Mouse (Mus musculus): ENCODE results near the gene Coro1c. TPM values are rescaled to one million over a fixed set of nuclear protein-coding genes. Genes with fewer than 3 reads are reported as not detected.

Coro1c gene
- total RNA-seq, 2 experiments from 2014 or later, result 88.6 to 88.7 TPM

DNA sequence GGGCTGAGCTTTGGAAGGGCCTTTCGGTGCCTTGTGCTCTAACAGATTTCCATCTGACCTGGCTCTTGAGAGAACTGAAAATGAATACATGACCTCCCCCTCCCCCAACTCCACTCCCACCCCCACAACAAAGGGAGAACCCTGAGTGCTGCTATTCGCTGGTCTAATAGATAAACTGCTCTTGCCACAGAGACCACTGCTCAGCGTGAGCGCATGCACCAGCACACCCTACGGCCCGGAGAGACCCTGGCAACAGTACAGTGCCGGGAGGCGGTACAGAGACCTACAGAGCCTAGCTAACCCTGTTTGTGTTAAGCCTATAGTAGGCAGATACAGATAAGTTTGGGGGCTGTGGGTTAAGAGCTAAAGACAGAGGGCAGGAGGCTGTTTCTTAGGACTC is 22.9 kb downstream of the Coro1c start:
- DNase-seq (ENCODE audit: low spot score in 2 of 2), result no peak

DNA sequence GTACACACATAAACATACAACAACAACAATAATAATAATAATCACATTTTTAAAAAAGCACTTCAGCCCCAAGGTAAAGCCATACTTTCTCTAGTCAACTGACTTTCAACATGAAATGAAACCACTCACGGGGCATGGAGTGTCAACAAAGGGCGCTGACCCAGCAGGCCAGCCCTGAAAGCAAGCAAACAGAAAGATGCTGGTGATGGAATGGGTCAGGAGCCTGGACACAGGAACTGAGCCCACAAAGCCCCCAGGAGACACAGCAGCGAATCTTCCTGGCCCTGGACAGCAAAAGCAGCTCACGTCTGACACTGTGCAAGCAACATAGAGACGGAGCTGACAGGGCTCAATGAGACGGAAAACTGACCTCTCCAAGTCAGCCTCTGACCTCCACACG is 23.8 kb downstream of the Coro1c start:
- DNase-seq (ENCODE audit: low spot score in 2 of 2), result no peak

DNA sequence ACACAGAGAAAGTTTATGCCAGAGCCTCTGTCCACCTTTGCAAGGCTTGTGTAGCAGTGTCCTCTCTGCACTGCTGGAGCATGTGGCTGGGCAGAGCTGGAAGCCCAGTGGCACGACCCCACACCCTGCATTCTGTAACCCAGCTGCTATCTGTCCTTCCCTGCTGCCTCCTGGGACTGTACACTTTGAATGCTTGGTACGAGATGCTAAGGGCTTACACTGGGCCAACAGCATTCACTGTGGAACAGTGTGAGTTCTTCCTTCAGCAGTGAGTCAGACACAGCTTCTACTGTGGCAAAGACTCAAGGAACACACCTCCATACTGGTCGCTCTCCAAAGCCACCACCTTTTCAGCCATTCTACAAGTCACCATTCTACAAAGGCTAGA is 25.2 kb downstream of the Coro1c start:
- DNase-seq (ENCODE audit: low spot score in 2 of 2), result no peak

DNA sequence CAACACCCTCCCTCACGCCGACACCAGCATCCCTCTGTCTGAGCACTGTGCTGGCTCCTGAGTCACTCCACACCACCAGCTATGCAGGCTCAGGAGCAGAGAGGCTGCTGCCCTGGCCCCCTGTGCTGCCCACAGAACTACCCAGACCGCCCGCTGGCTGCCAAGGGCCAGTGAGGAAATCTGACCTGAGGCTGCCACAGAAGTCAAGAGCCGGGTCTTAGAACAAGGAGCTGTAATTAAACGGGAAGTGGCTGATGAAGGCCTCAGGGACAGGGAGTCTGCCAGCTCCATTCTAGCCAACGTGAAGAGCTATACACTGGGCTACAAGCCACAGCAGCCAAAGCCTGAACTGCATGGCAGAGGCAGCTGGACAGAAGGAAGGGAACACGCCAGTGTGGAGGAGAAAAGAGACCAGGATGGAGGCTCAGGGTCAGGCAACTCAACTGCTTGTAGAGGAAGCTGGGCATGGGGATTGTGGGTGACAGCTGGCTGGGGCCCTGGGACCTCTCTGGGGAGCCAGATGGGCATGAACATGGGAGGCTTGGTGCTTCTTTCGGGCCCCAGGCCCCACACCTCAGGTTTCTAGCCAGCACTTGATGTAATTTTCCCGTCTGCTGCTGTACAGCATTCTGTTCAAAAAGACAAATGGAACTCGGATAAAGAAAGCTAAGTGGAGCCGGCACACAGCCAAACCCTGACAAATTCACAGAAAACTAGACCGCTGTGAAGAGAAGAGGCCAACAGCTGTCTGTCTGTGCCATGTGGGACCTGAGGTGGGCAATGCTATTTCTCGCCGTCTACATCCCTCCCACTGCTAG is 25.8 kb downstream of the Coro1c start:
- DNase-seq (ENCODE audit: low spot score in 2 of 2), result peak; percentile 44 to 60

DNA sequence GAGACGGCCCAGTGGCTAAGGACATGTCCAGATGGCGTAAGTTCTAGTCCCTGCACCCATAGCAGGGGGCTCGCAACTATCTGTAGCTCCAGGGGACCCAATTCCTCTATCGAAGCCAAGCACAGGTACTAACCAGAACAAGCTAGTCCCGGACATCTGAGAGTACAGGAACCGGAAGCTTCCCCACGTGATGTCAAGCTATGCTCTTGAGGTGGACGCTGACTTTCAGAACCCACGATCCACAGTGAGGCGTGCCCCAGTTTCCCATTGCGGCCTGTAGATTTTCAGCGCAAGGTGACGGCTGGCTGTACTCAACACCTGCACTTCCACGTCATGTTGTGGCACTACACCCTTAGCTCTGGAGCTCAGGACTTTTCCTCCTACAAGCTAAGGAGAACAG is 27.4 kb downstream of the Coro1c start:
- no peak for DNase-seq (ENCODE audit: low spot score in 2 of 2)

DNA sequence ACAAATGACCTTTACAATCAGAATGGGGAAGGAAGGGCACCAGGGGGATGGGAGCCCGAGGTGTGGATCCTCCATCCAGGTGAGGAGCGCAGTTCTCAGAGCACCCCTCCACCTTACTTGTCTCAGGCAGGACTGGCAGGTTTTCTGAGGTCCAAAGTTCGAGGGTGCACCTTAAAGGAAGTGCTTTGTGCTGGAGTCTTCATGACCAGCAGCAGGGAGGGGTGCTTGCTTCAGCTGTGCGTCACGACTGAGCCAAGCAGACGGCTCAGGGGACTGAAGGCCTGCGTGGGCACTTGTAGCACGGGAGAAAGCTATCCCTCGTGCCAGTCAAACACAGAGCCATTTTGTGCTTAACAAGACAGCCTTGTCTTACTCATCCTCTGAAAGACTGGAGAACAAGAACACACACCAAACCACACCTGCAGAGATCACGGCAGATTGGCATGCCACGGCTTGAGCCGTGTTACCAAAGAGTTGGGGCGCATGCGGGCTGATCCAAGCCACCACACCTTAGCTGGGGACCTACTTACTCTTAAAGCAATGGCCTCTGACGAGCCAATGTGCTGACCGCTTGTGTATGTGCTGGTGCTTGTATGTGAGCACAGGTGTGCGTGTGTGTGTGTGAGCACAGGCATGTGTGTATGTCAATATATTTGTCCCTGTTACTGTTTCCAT is 29.5 kb downstream of the Coro1c start:
- DNase-seq (ENCODE audit: low spot score in 2 of 2), result no peak

DNA sequence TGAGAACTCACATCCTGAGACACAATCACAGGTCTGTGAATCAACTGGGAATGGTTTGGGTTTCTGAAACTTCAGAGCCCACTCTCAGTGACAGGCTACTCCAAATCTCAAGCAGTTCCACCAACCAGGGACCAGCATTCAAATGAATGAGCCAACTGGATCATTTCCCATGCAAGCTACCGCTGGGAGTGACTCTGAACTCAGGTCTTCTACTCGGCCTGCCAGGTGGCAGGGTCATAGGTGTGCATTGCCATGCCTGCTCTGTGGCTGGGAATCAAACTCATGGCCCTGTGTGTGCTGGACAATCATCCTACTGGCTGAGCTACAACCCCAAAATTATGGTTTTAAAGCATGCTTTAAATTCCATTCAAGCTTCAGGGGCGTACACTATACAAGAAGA is 31.0 kb downstream of the Coro1c start:
- DNase-seq (ENCODE audit: low spot score in 2 of 2), result no peak

DNA sequence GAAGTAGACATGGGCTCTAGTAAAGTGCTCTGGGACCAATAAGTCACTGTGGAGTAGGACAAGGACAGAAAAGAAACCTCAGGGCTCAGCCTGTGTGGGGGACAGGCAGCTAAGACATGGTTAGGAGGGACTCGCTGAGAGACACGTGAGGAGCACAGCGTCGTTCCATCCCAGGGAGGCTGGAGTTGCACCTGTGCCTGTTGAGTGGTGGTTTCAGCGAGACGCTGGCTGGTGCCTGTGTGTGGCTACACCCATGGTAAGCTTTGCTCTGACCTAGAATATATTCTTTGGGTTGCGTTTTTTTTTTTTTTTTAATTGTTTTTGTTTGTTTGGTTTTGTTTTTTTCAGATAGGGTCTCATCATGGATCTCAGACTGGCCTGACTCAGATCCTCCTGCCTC is 32.4 kb downstream of the Coro1c start:
- DNase-seq (ENCODE audit: low spot score in 2 of 2), result no peak

DNA sequence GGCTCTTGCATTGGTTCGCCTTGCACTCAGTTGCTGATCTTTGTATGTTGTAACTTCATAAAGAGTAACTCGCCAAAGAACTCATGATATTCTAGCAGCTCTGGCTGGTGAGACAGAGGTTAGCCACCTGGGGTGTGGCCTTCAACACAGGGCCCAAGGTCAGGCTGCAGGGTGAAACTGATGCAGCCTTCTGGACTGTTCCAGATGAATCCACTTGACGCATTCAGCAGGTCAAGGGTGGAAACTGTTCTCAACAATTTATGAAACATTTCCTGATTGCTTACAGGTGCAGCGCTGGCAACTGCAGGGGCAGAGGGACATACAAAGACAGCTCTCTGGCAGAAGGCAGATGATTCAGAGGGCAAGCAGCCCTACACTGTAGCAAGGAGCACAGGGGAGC is 32.9 kb downstream of the Coro1c start:
- DNase-seq (ENCODE audit: low spot score in 2 of 2), result no peak

DNA sequence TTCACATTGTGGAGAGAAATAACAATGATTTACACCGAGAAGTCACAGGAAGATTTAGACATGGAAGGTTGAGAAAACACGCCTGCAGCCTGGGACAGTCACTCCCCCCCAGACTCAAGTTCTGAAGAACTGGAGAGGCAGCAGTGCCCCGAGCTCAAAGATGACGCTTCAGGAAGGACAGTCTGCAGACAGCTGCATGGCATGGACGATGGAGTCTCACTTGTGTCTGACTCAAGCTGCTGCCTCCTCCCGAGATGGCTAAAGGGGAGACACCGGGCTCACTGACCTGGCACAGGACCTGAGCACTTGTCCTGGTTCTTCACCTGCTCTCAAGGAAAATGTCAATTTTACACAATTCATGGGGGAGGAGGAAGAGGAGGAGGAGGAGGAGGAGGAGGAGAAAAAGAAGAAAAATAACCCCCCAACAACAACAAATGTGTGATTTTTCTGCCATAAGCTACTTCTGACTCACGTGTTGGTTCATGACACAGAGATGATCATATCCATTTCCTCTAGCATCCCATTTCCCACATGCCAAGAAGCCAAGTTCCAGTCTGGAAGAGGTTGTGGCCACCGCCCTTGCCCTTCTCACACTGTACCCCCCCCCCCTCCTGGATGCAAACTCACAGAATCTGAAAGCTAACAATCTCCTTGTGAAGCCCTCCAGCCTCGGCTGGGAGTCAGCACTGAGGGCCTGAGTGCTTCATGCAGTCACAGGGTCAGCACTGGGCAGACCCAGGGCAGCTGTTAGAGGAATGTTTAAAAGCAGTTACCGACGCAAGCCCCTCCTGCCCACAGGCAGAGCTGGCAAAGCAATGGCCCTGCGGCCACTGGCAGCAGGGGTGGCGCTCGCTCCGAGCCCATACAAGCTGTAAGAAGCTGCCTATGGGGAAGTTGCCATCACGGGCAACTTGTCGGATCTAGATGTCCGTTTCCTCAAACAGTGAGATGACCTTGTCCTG is 34.2 kb downstream of the Coro1c start:
- DNase-seq (ENCODE audit: low spot score in 2 of 2), result no peak

DNA sequence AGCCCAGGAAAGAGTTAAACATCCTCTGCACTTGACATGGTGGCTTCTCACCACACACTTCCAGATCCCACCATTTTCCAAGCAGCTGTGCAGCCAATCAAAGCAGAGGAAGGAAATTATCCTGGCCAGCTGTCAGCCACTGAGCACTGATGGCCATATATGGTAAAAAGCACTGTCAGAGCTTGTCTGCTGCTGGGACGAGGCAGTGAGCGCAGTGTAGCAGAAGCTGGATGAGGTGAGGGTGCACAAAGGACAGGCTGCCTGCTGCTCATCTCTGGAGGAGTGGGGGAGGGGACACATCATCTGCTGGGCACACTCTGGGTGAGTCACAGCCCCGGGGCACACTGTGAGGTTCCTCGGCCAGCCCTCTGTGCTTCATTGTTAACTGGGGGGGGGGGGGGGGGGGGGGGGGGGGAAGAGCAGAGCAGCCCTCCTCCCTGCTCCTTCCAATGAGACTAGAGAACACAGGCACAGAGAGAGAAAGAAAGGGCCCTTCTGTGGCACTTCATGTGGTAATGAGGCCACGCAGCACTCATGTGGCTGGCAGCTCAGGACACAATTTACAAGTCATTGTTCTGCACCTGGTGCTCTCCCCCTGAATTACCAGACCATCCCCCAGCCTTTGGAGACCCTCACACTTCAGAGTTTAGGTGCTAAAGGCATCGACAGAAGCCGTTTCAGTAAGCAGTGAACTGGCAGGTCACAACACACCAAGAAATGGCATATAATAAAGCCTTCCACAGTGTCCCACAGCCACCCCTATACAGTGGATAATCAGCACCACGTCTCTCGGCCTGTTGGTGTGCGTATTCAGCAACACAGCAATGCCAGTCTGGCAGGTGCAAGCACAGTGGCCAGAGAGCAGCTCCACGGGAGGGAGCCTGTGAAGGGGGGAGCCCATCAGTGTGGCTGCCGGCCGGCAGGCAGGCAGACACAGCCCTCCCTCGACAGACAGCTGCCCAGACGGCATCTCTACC is 35.3 kb downstream of the Coro1c start:
- peak; percentile 33 to 79 for DNase-seq (ENCODE audit: low spot score in 2 of 2)

DNA sequence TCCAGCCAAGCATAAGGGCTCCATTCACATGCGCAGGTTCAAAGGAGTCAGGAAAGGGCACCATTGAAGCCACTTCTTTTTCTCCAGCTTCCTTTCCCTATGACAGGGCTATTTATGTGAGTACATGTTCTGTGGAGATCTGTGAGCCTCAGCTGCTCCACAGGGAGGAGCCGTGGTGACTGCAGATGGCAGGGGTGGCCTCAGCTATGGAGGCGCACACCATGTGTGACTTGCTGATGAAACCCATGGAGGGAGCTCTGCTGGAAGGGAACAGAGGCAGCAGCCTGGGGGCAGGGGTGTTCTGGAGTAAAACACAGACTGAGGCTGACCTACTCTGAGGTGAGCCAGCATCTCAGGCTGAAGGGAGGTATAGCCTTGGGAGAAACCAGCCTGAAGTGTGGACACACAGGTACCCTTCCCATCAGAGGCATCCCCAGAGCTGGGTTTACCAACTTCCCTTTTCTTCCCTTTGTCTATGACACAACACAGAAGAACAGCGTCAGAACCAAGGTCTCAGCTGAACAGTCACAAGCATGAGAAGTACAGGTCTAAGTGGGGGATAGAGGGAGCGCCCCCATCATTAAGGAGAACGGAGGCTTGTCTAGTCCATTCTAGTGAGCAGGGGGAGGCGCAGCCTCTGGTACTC is 36.5 kb downstream of the Coro1c start:
- DNase-seq (ENCODE audit: low spot score in 2 of 2), result peak; percentile 65 to 87

DNA sequence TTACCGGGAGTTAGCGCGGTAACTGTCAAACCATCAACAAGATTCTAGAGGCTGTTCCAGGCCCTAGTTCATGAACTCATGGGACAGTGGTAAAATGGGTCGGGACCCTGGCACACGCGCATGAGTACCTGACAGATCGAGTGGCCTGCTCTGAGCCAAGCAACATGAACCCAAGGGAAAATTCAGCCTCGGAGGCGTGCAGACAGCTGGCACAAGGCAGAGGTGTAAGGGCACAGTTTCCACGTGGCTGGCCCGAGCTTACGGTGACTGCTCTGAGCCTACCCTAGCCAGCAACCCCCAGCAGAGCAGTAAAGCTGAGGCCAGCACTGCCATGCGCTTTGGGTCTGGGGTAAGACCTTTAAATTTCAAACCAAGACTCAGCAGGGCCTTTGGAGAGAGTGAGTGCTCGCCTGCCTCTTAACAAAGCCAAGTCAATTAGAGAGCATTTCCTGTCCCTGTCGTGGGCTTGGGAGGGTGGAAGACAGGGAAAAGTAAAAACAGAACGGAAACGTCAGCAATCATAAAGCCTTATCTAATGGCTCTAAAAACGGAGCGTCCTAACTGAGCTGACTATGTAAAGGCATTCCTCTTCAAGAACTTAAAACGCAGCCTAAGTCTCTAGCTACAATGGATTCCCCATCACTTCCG is 38.0 kb downstream of the Coro1c start:
- no peak for DNase-seq (ENCODE audit: low spot score in 2 of 2)

DNA sequence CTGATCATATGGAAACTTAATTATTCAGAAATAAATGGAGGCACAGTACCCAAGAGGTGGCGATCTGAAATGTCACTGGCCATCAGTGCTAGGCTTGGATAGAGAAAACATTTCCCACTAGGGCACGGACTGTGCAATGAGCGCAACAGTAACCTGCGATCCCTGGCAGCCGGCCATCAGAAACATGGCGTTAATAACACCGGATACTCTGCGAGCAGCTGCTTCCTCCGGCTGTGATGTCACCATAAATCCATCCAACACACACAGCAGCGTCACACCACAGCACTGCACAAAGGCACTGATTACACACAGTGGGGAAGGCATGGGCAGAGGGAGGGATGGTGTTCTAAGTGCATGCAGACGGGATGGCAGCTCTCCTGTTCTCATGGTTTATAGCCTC is 39.4 kb downstream of the Coro1c start:
- DNase-seq (ENCODE audit: low spot score in 2 of 2), result no peak

DNA sequence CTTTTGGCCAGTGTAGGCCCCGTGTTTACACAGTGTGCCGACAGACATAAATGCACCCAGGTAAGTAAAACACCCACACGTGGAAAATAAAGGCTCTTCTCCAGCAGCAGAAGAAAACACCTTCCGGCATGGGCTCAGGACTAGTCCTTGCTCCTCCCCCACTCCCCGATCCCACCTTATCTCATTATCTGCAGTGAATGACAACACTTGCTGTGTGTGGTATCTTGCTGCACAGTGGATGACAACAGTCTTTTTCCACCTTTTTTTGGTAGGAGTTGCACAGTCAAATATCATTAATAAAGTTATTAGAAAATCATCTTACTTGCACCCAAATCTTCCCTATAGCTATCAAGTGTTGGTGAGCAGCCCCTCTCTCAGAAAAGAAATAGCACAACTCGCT is 43.6 kb downstream of the Coro1c start:
- DNase-seq (ENCODE audit: low spot score in 2 of 2), result no peak

DNA sequence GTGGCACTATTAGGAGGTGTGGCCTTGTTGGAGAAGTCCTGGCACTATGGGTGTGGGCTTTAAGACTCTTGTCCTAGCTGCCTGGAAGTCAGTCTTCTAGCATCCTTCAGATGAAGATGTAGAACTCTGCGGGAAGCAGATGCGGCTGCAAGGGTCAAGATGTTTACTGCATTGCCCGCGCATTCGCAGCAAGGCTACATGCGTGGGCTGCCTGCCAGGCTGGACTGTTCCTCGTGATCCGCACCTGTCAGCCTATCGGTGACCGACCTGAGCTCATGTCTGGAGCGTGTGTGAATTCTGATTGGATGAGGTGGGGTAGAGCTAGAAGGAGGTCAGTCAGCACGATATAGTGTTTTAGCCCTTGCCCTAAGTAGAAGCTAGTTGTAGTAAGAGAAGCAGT is 44.6 kb downstream of the Coro1c start:
- DNase-seq (ENCODE audit: low spot score in 2 of 2), result no peak

DNA sequence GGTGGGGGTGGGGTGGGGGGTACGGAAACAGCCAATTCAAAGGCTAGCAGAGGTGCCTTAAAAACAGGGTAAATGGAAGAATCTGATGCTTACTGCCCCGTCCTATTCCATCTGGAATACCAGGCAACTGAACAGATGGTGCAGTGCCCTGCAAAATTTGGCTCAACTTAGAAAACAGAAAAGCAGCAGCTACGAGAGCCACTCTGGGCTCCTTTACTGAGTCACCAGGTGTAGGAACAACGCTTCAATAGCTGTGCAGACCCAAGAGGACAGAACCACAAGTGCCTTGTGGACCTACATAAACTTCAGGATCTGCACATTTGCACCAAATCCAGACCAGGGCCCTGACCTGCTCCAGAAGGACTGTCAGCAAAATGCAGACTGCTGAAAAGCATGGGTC is 46.1 kb downstream of the Coro1c start:
- no peak for DNase-seq (ENCODE audit: low spot score in 2 of 2)

DNA sequence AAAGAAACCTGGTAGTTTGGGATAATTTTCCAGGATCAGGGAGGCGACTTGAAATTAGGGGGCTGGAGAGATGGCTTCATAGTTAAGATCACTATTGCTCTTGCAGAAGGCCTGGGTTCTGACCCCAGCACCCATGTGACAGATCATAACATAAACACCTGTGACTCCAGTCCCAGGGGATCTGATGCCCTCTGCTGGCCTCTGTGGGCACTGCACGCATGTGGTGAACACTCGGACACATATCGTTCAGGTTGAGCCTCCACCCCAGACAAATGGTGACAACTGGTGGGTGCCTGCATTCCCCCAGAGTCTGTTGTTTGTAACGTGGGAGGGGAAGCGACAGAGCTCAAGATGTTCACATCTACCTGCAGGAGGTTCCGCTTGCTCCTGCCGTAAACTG is 47.3 kb downstream of the Coro1c start:
- no peak for DNase-seq (ENCODE audit: low spot score in 2 of 2)

DNA sequence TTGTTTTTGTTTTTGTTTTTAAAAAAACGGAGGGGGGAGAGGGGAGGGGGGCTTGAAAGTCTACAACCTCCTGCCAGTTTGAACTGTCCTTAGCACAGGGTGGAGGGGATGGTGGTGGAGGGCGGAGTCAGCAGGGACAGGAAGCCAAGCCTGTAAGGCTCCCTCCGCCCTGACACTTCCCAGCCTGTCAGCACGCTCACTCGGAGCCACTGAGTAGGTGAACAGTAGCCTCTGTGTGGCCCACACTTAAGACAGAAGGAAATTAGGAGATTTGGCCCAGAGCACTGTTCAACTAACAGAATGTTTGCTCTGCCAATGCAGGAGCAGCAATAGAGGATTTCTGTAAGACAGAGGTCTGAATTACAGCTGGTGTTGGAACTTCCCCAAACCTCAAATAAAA is 49.6 kb downstream of the Coro1c start:
- DNase-seq (ENCODE audit: low spot score in 2 of 2), result no peak

DNA sequence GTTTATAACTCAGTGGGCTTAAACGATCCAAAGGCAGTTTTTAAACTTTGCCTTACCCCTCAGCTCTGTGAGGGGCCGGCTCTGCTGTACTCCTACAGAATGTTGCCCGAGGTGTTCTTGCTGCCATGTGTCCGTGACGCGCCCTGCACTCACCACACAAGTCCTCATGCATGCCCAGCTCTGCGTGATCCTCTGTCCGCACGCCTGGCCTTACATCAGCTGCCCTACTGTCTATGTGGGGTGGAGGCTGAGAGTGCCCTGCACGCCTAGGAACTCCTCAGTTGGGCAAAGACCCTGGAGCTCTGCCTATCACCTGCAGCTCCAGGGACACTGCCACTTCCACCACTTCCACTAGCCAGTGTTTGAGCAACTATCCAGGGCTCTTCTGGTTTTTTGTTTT is 50.0 kb downstream of the Coro1c start:
- no peak for DNase-seq (ENCODE audit: low spot score in 2 of 2)

Measured in layer of hippocampus, adult 18-20 months (tissue).